Mouse (Mus musculus): ENCODE data around the gene Smap1. TPM values are rescaled to one million over a fixed set of nuclear protein-coding genes. Genes with fewer than 3 reads are reported as not detected.

Smap1 gene
- polyA plus RNA-seq, 1 experiment = 4.5 TPM

GRCm38 (mm10) chr1:23826887-23827758 is 95.0 kb downstream of the Smap1 start:
- Histone ChIP-seq H3K4me3 (replicated peaks) (no peak overlapping the region), H3K36me3 (ENCODE audit: control insufficient read depth) (no peaks in the 10 kb centered on the region)
- TF ChIP-seq TAL1 (IDR thresholded peaks at IDR 0.05; ENCODE audit: low read length) (no peak), GATA1 (IDR thresholded peaks at IDR 0.05; ENCODE audit: low read length) (no peak)

GRCm38 (mm10) chr1:23821615-23822014 is 100.5 kb downstream of the Smap1 start:
- Histone ChIP-seq H3K9me3 (ENCODE audit: control insufficient read depth, low read length) (no peaks in the 10 kb centered on the region), H3K4me1 (ENCODE audit: control insufficient read depth) (no peaks in the 10 kb centered on the region), H3K36me3 (ENCODE audit: control insufficient read depth) (no peaks in the 10 kb centered on the region), H3K4me3 (replicated peaks) (no peak overlapping the region), H3K27me3 (ENCODE audit: control insufficient read depth) (no peaks in the 10 kb centered on the region)
- TF ChIP-seq GATA1 (IDR thresholded peaks at IDR 0.05; ENCODE audit: low read length) (no peak), TAL1 (IDR thresholded peaks at IDR 0.05; ENCODE audit: low read length) (no peak)

More at GRCm38 (mm10) chr1:23826887-23827758, 95.0 kb downstream of the Smap1 start:
- Histone ChIP-seq H3K27me3 (ENCODE audit: control insufficient read depth) (no peaks in the 10 kb centered on the region), H3K9me3 (ENCODE audit: control insufficient read depth, low read length) (no peaks in the 10 kb centered on the region), H3K4me1 (ENCODE audit: control insufficient read depth) (no peaks in the 10 kb centered on the region)

- Histone ChIP-seq H3K4me1 (ENCODE audit: control insufficient read depth) (no peaks in the 10 kb centered on the region), H3K4me3 (replicated peaks) (no peak overlapping the region), H3K36me3 (ENCODE audit: control insufficient read depth) (no peaks in the 10 kb centered on the region), H3K27me3 (ENCODE audit: control insufficient read depth) (no peaks in the 10 kb centered on the region), H3K9me3 (ENCODE audit: control insufficient read depth, low read length) (no peaks in the 10 kb centered on the region)
- no peak for TF ChIP-seq TAL1 (IDR thresholded peaks at IDR 0.05; ENCODE audit: low read length)
- TF ChIP-seq GATA1 (IDR thresholded peaks at IDR 0.05; ENCODE audit: low read length) = no peak
These were observed 123.8 kb downstream of the Smap1 start for GRCm38 (mm10) chr1:23798306-23798705.

Other genes with a start within 250 kb of the Smap1 start
- gene B3gat2, start 160.6 kb downstream of the Smap1 start, polyA plus RNA-seq (2012) = 0.01 TPM in 1 of 2 replicates, not detected in the other
- gene Sdhaf4, start 83.3 kb upstream of the Smap1 start, polyA plus RNA-seq (2012) = not detected in 2 replicates
- not detected in 2 replicates for gene Fam135a, start 178.0 kb upstream of the Smap1 start, polyA plus RNA-seq (2012)

Data from erythroblast, embryonic 14.5 days (primary cell).